Mouse (Mus musculus) left cerebral cortex, postnatal 10 days (tissue): ENCODE results near the gene Rhbg. TPM values are rescaled to one million over a fixed set of nuclear protein-coding genes. Genes with fewer than 3 reads are reported as not detected.
"Not testable (repeated sequence)": the region's sequence is repeated elsewhere in the genome, so short reads cannot be mapped to it uniquely, and the experiment has no call there.

Experiments used
- DNase-seq, 2 experiments: peaks; one replicate each; pipeline ENCODE4 v3.0.0; 2021 to 2022; ENCODE audit warnings: low spot score in 2 of 2, mixed read lengths in 1 of 2; ENCODE audit errors: extremely low spot score in 1 of 2
- intact Hi-C: fragments of 180-260 bp; cut with DNase I; formaldehyde crosslinking; loops from one replicate; pipeline ENCODE4 v1.15.1; 2025
- total RNA-seq, 2 experiments: library from RNA; stranded (reverse); gene quantifications; 2 replicates each; pipeline ENCODE4 v1.2.3; 2021

Gene Rhbg
- total RNA-seq, 2 experiments from 2014 or later: 0.26 to 0.41 TPM

GRCm38 (mm10) chr3:88271298-88271697 lies 16.8 kb upstream of the Rhbg start:
- intact Hi-C loops, DNase-seq: not testable (repeated sequence)

DNA sequence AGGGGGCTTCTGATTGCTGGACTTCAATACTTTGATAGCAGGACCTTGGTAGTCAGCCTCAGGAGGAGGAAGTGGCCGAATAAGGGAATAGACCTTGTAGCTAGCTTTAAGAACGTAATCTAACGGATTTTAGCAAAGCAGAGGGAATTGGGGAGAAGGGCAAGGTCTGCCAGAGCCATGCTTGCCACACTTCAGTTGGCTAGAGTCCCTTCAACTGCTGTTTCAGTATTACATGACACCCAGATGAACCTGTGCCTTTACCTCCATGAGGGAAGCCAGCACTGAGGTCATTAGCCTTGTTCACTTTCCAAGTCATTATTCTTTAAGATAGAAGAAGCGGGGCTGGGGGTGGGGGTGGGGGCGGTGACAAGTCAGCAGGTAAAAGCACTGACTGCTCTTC lies 14.5 kb upstream of the Rhbg start:
- intact Hi-C loops: no loop called here
- DNase-seq: no peak

DNA sequence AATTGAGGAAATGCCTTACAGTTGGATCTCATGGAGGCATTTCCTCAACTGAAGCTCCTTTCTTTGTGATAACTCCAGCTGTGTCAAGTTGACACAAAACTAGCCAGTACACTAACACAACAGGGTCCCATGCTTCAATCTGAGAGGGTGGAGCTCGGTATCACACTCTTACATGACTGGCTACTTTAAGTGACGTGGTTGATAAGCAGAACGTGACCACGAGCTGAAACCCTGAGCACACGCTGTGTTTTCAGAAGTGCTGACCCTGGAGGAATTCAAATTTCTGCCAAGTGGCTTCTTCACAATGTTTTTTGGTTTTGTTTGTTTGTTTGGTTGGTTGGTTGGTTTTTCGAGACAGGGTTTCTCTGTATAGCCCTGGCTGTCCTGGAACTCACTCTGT lies 13.5 kb upstream of the Rhbg start:
- DNase-seq, intact Hi-C loops: not testable (repeated sequence)

GRCm38 (mm10) chr3:88262346-88262745 lies 7.8 kb upstream of the Rhbg start:
- intact Hi-C loops: no loop called here
- no peak for DNase-seq

GRCm38 (mm10) chr3:88256382-88256781 lies 1.9 kb upstream of the Rhbg start:
- DNase-seq: no peak
- intact Hi-C loops: no loop called here

GRCm38 (mm10) chr3:88255950-88256349 lies 1.4 kb upstream of the Rhbg start:
- intact Hi-C loops: no loop called here

GRCm38 (mm10) chr3:88252739-88253138 lies 1.8 kb downstream of the Rhbg start:
- DNase-seq: no peak
- intact Hi-C loops: no loop called here

More at GRCm38 (mm10) chr3:88255950-88256349, 1.4 kb upstream of the Rhbg start:
- DNase-seq: no peak

- DNase-seq: peak in 1 of 2 experiments; percentile 20
- intact Hi-C loops: loop anchor here (10.0 kb wide), 1 partner anchor 154 kb away; no protein-coding TSS in a partner anchor
Observed at GRCm38 (mm10) chr3:88248406-88248805, 6.1 kb downstream of the Rhbg start.

GRCm38 (mm10) chr3:88247666-88248065 lies 6.8 kb downstream of the Rhbg start:
- peak in 1 of 2 experiments; percentile 23 for DNase-seq
- intact Hi-C loops: loop anchor here (10.0 kb wide), 1 partner anchor 153 kb away; no protein-coding TSS in a partner anchor

GRCm38 (mm10) chr3:88245811-88246210 lies 8.7 kb downstream of the Rhbg start:
- peak in 1 of 2 experiments; percentile 85 for DNase-seq
- intact Hi-C loops: loop anchor here (10.0 kb wide), 1 partner anchor 151 kb away; no protein-coding TSS in a partner anchor

DNA sequence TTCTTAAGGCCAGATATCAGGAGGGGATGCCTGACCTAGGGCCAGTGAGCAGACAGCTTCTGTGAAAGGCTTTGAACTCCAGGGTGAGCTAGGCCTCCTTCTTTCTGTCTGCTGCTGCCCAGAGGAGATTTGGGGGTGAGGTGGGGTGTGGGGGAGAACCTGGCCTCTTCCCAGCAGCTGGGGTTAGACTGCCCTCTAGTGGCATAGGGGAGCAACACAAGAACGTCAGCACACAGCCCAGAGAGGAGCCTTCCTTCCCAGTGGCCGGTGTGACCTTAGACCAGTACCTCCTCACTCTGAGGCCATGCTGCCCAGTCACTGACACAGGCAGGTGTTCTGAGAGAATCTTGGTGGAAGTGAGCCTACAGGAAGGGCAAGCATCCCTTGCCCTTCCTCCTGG lies 10.4 kb downstream of the Rhbg start:
- intact Hi-C loops: loop anchor here (10.0 kb wide), 1 partner anchor 149 kb away; no protein-coding TSS in a partner anchor
- peak in 1 of 2 experiments; percentile 68 for DNase-seq

DNA sequence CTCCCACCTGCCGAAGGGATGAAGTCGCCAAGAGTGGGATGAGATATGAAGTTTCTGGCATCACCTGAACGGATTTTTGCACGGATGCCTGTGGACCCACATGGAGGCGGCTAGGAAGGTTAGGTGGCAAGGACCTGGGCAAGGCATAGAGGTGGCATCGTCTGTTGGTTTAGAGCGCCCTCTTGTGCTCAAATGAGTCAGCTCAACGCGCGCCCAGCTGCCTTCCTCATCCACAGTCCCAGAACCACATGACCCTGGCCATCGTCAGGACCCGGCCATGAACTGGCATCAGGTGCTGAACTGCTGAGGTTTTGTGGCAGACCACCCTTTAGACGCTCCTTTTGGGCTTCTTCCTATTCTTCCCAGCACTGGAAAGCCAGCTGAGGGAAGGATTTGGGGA lies 12.0 kb downstream of the Rhbg start:
- intact Hi-C loops: loop anchor here (1.0 to 10.0 kb wide), 2 partner anchors 50 to 148 kb away; no protein-coding TSS in a partner anchor
- peak in 1 of 2 experiments; percentile 81 for DNase-seq

- DNase-seq: peak in 1 of 2 experiments; percentile 62
- intact Hi-C loops: loop anchor here (10.0 kb wide), 1 partner anchor 146 kb away; no protein-coding TSS in a partner anchor
Observed at GRCm38 (mm10) chr3:88241045-88241786, 13.3 kb downstream of the Rhbg start.

DNA sequence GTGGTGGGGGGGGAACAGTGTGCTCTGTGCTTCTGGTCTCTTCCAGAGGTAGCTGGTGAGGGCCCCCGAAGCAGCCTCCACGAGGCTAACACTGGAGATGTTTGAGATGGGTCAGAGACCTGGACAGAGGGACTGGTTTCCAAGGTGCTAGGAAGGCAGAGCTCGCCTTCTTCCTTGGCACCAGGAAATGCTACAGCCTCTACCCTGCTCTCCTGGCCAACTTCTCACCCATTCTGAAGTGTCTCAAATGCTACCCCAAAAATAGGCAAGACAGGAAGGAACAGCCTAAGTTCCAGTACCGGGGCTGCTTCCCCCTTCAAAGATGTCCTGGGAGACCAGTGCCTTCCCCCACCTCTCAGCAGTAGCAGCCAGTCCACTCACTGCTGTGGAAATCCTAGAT lies 15.1 kb downstream of the Rhbg start:
- intact Hi-C loops: no loop called here
- DNase-seq: no peak

DNA sequence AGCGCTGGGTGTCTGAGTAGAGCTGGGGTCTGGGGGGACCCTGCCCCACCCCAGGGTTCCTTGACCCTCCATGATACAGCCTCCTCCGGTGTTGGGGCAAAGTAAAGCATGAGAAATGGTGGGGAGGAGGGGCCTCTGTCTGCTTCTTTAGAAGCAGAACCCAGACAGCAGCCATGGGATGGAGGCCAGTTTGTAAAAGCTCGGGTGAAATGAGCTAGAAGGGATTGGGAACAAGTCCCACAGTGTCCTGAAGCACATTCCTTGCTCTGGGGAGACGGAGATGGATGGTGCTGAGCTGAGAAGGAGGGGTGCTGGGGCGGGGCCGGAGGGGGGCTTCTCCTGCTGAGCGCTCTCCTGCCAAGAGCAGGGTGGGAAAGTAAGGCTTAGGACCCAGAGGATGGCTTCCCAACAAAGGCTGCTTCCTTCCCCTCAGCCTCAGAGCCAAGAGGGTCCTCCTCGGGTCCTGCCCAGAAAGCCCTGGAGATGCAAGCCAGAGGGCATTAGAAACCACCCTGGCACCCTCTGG lies 15.6 kb downstream of the Rhbg start:
- intact Hi-C loops: no loop called here
- DNase-seq: no peak

- intact Hi-C loops: no loop called here
- DNase-seq: no peak
Observed at GRCm38 (mm10) chr3:88237556-88238194, 16.8 kb downstream of the Rhbg start.

DNA sequence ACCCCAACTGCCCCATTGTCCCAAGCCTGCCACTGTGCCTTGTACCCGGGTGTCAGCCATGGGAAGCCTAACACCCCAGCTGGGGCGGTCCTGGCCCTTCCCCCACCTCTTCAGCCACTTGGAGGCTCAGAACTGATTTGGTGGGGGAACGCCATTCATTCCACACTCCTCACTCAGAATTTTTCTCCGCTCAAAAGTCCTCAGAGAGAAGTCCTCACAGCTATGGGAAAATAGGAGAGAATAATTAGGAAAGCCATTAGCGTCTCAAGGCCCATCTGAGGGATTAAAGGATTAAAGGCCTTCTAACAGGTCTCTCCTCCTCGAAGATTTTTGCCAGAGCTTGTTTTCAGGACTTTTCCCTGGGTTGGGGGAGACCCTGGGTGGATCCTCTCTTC lies 17.4 kb downstream of the Rhbg start:
- intact Hi-C loops: no loop called here
- no peak for DNase-seq

DNA sequence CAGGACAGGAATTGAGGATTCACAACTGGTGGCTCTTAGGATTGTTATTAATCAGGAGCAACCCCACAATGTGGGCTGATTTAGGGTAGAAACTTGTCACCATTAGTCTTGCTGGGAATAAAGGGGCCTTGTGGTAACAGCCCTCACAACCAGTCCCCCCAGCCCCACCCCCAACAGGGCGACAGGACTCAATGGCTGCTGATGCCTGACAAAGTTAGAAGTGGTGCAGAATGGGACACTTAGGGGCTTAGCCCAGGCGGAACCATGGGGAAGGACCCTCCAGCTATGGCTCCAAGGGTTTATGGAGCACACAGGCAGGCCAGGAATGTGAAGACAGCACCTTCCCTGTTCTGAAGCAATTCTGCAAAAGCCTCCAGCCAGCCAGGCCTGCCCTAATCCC lies 18.9 kb downstream of the Rhbg start:
- DNase-seq: no peak
- intact Hi-C loops: no loop called here

GRCm38 (mm10) chr3:88235216-88235615 lies 19.3 kb downstream of the Rhbg start:
- intact Hi-C loops: no loop called here
- no peak for DNase-seq

- intact Hi-C loops: no loop called here
- no peak for DNase-seq
Observed at GRCm38 (mm10) chr3:88234041-88234440, 20.5 kb downstream of the Rhbg start.
